Mouse (Mus musculus) ES-Bruce4 (cell line): Measurements from ENCODE around the gene Trmt10a. TPM values are rescaled to one million over a fixed set of nuclear protein-coding genes. Genes with fewer than 3 reads are reported as not detected.
"Not testable (repeated sequence)": the region's sequence is repeated elsewhere in the genome, so short reads cannot be mapped to it uniquely, and the experiment has no call there.

Experiments
- H3K27ac ChIP-seq: 2 replicates; pipeline ENCODE4 v1.5.1; 2012; ENCODE audit warnings: low read length, inconsistent platforms; ENCODE audit not compliant: insufficient read depth
- H3K27me3 ChIP-seq: 2 replicates; pipeline ENCODE4 v1.6.1; 2012; ENCODE audit warnings: mild to moderate bottlenecking, low read length, inconsistent platforms; ENCODE audit not compliant: control insufficient read depth, poor library complexity, insufficient read depth, severe bottlenecking
- H3K36me3 ChIP-seq: 2 replicates; pipeline ENCODE4 v1.6.1; 2012; ENCODE audit warnings: inconsistent platforms, mild to moderate bottlenecking, low read length, moderate library complexity; ENCODE audit not compliant: control insufficient read depth, poor library complexity, insufficient read depth, severe bottlenecking
- H3K4me1 ChIP-seq: one replicate; pipeline ENCODE4 v1.8.1; 2011; ENCODE audit warnings: low read length; ENCODE audit not compliant: control insufficient read depth, insufficient read depth
- H3K4me3 ChIP-seq: 2 replicates; pipeline ENCODE4 v1.5.1; 2011; ENCODE audit warnings: low read depth, mild to moderate bottlenecking, low read length
- H3K9ac ChIP-seq: 2 replicates; pipeline ENCODE4 v1.6.1; 2012; ENCODE audit warnings: low read depth, mild to moderate bottlenecking, inconsistent platforms; ENCODE audit not compliant: poor library complexity, severe bottlenecking
- H3K9me3 ChIP-seq: replicated peaks from 2 replicates; pipeline ENCODE4 v1.6.1; 2012; ENCODE audit warnings: mild to moderate bottlenecking, low read length, inconsistent platforms; ENCODE audit not compliant: control insufficient read depth, poor library complexity, insufficient read depth, severe bottlenecking
- CTCF ChIP-seq: IDR thresholded peaks from one replicate; pipeline ENCODE4 v1.8.1; 2011; ENCODE audit warnings: low read depth, low read length
- EP300 ChIP-seq: IDR thresholded peaks from 2 replicates; pipeline ENCODE4 v1.6.1; 2011; ENCODE audit warnings: low read depth, low read length; ENCODE audit not compliant: insufficient read depth
- POLR2A ChIP-seq: IDR thresholded peaks from one replicate; pipeline ENCODE4 v1.8.1; 2011; ENCODE audit warnings: low read length; ENCODE audit not compliant: insufficient read depth
- polyA plus RNA-seq: library from polyadenylated mRNA; stranded (reverse); fragments of >200 nt; gene quantifications from 2 replicates; pipeline ENCODE4 v1.2.4, GENCODE M21; 2011; ENCODE audit warnings: low read depth; ENCODE audit not compliant: missing spikeins, insufficient read depth, insufficient read length

The Trmt10a gene
- polyA plus RNA-seq, 1 experiment, result 27.6 TPM

GRCm38 (mm10) chr3:138130692-138131091 lies 12.6 kb upstream of the Trmt10a start:
- H3K9me3 ChIP-seq, result no peaks in the 10 kb centered on the region
- H3K27ac ChIP-seq, result no peak overlapping the region
- no peaks in the 10 kb centered on the region for H3K36me3 ChIP-seq
- no peak overlapping the region for H3K9ac ChIP-seq
- TF ChIP-seq EP300 (no peak), CTCF (no peak), POLR2A (no peak)
- H3K4me1 ChIP-seq, result no peaks in the 10 kb centered on the region
- H3K27me3 ChIP-seq, result no peaks in the 10 kb centered on the region
- no peak overlapping the region for H3K4me3 ChIP-seq

- no peaks in the 10 kb centered on the region for H3K27me3 ChIP-seq
- no peaks in the 10 kb centered on the region for H3K4me1 ChIP-seq
- H3K9ac ChIP-seq, result no peak overlapping the region
- no peaks in the 10 kb centered on the region for H3K36me3 ChIP-seq
- TF ChIP-seq EP300 (no peak), CTCF (no peak), POLR2A (no peak)
- H3K27ac ChIP-seq, result no peak overlapping the region
- no peaks in the 10 kb centered on the region for H3K9me3 ChIP-seq
- no peak overlapping the region for H3K4me3 ChIP-seq
Observed at GRCm38 (mm10) chr3:138131168-138131567, 12.1 kb upstream of the Trmt10a start.

- Histone ChIP-seq H3K9me3 (no peaks in the 10 kb centered on the region), H3K4me3 (no peak overlapping the region), H3K4me1 (no peaks in the 10 kb centered on the region), H3K27ac (no peak overlapping the region), H3K27me3 (no peaks in the 10 kb centered on the region), H3K36me3 (no peaks in the 10 kb centered on the region), H3K9ac (no peak overlapping the region)
- TF ChIP-seq POLR2A (no peak), CTCF (no peak), EP300 (no peak)
Observed at GRCm38 (mm10) chr3:138133463-138133862, 9.8 kb upstream of the Trmt10a start.

- no peak overlapping the region for H3K27ac ChIP-seq
- H3K27me3 ChIP-seq, result no peaks in the 10 kb centered on the region
- no peak overlapping the region for H3K4me3 ChIP-seq
- H3K36me3 ChIP-seq, result no peaks in the 10 kb centered on the region
- H3K4me1 ChIP-seq, result no peaks in the 10 kb centered on the region
- TF ChIP-seq POLR2A (no peak), EP300 (no peak), CTCF (no peak)
- no peak overlapping the region for H3K9ac ChIP-seq
- no peaks in the 10 kb centered on the region for H3K9me3 ChIP-seq
Observed at GRCm38 (mm10) chr3:138133916-138134315, 9.3 kb upstream of the Trmt10a start.

GRCm38 (mm10) chr3:138134528-138134927 lies 8.7 kb upstream of the Trmt10a start:
- no peaks in the 10 kb centered on the region for H3K36me3 ChIP-seq
- no peak overlapping the region for H3K27ac ChIP-seq
- H3K4me1 ChIP-seq, result no peaks in the 10 kb centered on the region
- H3K4me3 ChIP-seq, result no peak overlapping the region
- H3K9me3 ChIP-seq, result no peaks in the 10 kb centered on the region
- no peak overlapping the region for H3K9ac ChIP-seq
- no peak for TF ChIP-seq EP300
- no peak for TF ChIP-seq CTCF
- TF ChIP-seq POLR2A, result no peak
- no peaks in the 10 kb centered on the region for H3K27me3 ChIP-seq

GRCm38 (mm10) chr3:138138146-138138545 lies 5.1 kb upstream of the Trmt10a start:
- H3K36me3 ChIP-seq, H3K9ac ChIP-seq, H3K27me3 ChIP-seq, H3K9me3 ChIP-seq, H3K4me1 ChIP-seq, H3K4me3 ChIP-seq, H3K27ac ChIP-seq: not testable (repeated sequence)

- no peaks in the 10 kb centered on the region for H3K27me3 ChIP-seq
Observed at GRCm38 (mm10) chr3:138139663-138140062, 3.6 kb upstream of the Trmt10a start.

More at GRCm38 (mm10) chr3:138139663-138140062, 3.6 kb upstream of the Trmt10a start:
- TF ChIP-seq EP300 (no peak), POLR2A (no peak), CTCF (no peak)
- Histone ChIP-seq H3K4me1 (no peaks in the 10 kb centered on the region), H3K36me3 (no peaks in the 10 kb centered on the region), H3K9ac (no peak overlapping the region), H3K4me3 (no peak overlapping the region), H3K9me3 (no peaks in the 10 kb centered on the region), H3K27ac (no peak overlapping the region)
